Mouse (Mus musculus) E14TG2a.4 (cell line): ENCODE measurements around the gene Slc5a10.

Experiments used
- CTCF ChIP-seq: conservative IDR thresholded peaks from 2 replicates; pipeline ENCODE4 v1.5.1; 2014; ENCODE audit warnings: low read length
- NANOG ChIP-seq: IDR thresholded peaks from 2 replicates; pipeline ENCODE4 v1.6.1; 2014; ENCODE audit warnings: borderline replicate concordance, low read length, mixed read lengths
- POU5F1 ChIP-seq: IDR thresholded peaks from 2 replicates; pipeline ENCODE4 v1.6.1; 2014; ENCODE audit warnings: low read length, borderline replicate concordance

- TF ChIP-seq CTCF: no peak
- TF ChIP-seq NANOG: no peak
- TF ChIP-seq POU5F1: no peak
These were observed 83.2 kb downstream of the Slc5a10 start for GRCm38 (mm10) chr11:61637413-61637812.
